Comparison of ENCODE assay signal across 9 mouse cellular contexts in the genomic region with DNA sequence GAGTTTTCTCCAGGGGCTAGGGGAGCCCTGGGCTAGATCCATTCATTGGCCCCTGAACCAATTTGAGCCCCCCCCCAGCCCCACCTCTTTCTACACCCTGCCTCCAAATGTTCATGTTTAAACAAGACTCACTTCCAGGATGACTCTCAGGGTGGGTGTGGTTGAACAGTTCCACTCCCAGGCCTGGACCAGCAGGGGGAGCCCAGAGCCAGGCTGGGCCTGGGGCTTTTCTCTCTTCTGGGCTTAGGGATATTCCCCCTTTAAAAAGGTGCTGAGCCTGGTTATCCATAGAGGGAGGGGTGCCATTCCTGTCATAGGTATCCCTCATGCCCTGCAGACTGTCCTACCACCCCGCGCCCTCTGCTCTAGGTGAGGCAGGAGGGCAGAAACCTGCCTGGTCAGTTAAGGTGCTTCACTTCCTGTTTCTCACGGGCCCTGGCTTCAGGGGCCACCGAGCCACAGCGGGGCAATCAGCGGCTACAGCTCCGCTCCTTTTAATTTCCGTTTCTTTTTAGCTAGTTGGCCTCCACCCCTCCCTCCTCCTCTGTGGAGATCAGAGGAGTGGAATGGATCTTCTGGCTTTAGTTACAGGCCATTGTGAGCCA. TPM values are rescaled to one million over a fixed set of nuclear protein-coding genes. Genes with fewer than 3 reads are reported as not detected.
DNase-seq lines count a peak whose midpoint lies in the region; ATAC-seq and TF ChIP-seq lines count a peak whose summit lies in the region.
"Had no signal": no experiment of that assay in that cellular context is flagged by ENCODE, and none has a peak within 500 bp of the region (broad histone marks: within the 10 kb centered on the region; RNA-seq: fewer than 3 reads in every experiment).

No protein-coding gene starts in this region.

- H3K36me3 ChIP-seq in embryonic facial prominence, embryonic 11.5 days (replicated peaks; ENCODE audit: control insufficient read depth, insufficient read depth, low read depth, low read length) = no peaks in the 10 kb centered on the region
- no peaks in the 10 kb centered on the region for H3K36me3 ChIP-seq in embryonic facial prominence, embryonic 10.5 days (replicated peaks)
- no peaks in the 10 kb centered on the region for H3K36me3 ChIP-seq in lung, postnatal 0 days (ENCODE audit: insufficient read depth, low read length)

- no peaks in the 10 kb centered on the region; the same call in 1 of the 2 replicates for H3K4me1 ChIP-seq in embryonic facial prominence, embryonic 11.5 days (ENCODE audit: control insufficient read depth, insufficient read depth, low read length)
- H3K4me1 ChIP-seq in embryonic facial prominence, embryonic 10.5 days = peaks cover 28% of the 10 kb centered on the region
- no peaks in the 10 kb centered on the region for H3K4me1 ChIP-seq in lung, postnatal 0 days (ENCODE audit: insufficient read depth, low read depth, low read length)

- no peaks in the 10 kb centered on the region for H3K27me3 ChIP-seq in embryonic facial prominence, embryonic 11.5 days (ENCODE audit: control insufficient read depth, insufficient read depth, low read length)
- peaks cover 58% of the 10 kb centered on the region for H3K27me3 ChIP-seq in embryonic facial prominence, embryonic 10.5 days (replicated peaks; ENCODE audit: low read depth, poor library complexity, severe bottlenecking)
- H3K27me3 ChIP-seq in lung, postnatal 0 days (replicated peaks; ENCODE audit: insufficient read depth, low read length) = no peaks in the 10 kb centered on the region

- DNase-seq in embryonic facial prominence, embryonic 11.5 days (ENCODE audit: low spot score) = peak; percentile 36
- no peak for DNase-seq in embryonic facial prominence, embryonic 10.5 days (ENCODE audit: low spot score)
- DNase-seq in lung, postnatal 0 days (ENCODE audit: low spot score) = peak; percentile 63
- no peak for DNase-seq in lung, postnatal 10 days
- DNase-seq in naive thymus-derived CD4-positive, alpha-beta T cell, adult 2 months (ENCODE audit: low read depth) = peak; percentile 23
- DNase-seq in ovary, postnatal 14 days (ENCODE audit: low spot score) = no peak
- no peak for DNase-seq in neural tube, embryonic 10.5 days (ENCODE audit: extremely low spot score, low spot score)
- DNase-seq: heart, postnatal 14 days had no signal

- no peak overlapping the region for H3K4me2 ChIP-seq in embryonic facial prominence, embryonic 11.5 days (ENCODE audit: low read depth, low read length)
- no peak overlapping the region for H3K4me2 ChIP-seq in lung, postnatal 0 days (replicated peaks; ENCODE audit: low read depth, low read length)

- H3K9me3 ChIP-seq in embryonic facial prominence, embryonic 11.5 days (replicated peaks; ENCODE audit: control insufficient read depth, low read length) = no peaks in the 10 kb centered on the region
- no peaks in the 10 kb centered on the region for H3K9me3 ChIP-seq in embryonic facial prominence, embryonic 10.5 days
- no peaks in the 10 kb centered on the region for H3K9me3 ChIP-seq in lung, postnatal 0 days (ENCODE audit: low read length)

- TF ChIP-seq CTCF in lung, postnatal 0 days (IDR thresholded peaks at IDR 0.05) = peak; percentile 73

- H3K9ac ChIP-seq in embryonic facial prominence, embryonic 11.5 days (replicated peaks; ENCODE audit: low read length) = no peak overlapping the region
- H3K9ac ChIP-seq in lung, postnatal 0 days (replicated peaks; ENCODE audit: low read depth) = no peak overlapping the region

- WGBS in embryonic facial prominence, embryonic 11.5 days = 49% methylated on average over 8 of the region's 8 CpGs
- 44% methylated on average over 8 of the region's 8 CpGs for WGBS in embryonic facial prominence, embryonic 10.5 days
- WGBS in lung, postnatal 0 days = 8% methylated on average over 8 of the region's 8 CpGs

- no peak for TF ChIP-seq EP300 in lung, postnatal 0 days (IDR thresholded peaks at IDR 0.05)

- no peak for ATAC-seq in embryonic facial prominence, embryonic 11.5 days (replicated peaks; ENCODE audit: insufficient number of reproducible peaks, low FRiP score, low TSS enrichment, low read depth)
- ATAC-seq in lung, postnatal 0 days = peak; percentile 43
- peak; percentile 68 for ATAC-seq in common myeloid progenitor, adult 5-6 weeks (replicated peaks; ENCODE audit: low read depth, poor library complexity, severe bottlenecking)

- no peak overlapping the region for H3K27ac ChIP-seq in embryonic facial prominence, embryonic 11.5 days (replicated peaks; ENCODE audit: low read depth, low read length)
- no peak overlapping the region for H3K27ac ChIP-seq in embryonic facial prominence, embryonic 10.5 days (replicated peaks)
- no peak overlapping the region for H3K27ac ChIP-seq in lung, postnatal 0 days (ENCODE audit: low read length)

- no peak overlapping the region for H3K4me3 ChIP-seq in embryonic facial prominence, embryonic 11.5 days (ENCODE audit: low read depth, low read length)
- no peak overlapping the region for H3K4me3 ChIP-seq in embryonic facial prominence, embryonic 10.5 days
- no peak overlapping the region for H3K4me3 ChIP-seq in lung, postnatal 0 days (ENCODE audit: low read depth, low read length)

RNA-seq across cellular contexts. Expression of a gene that starts 49.6 kb away (rescaled TPM):
- 5.7 and 6.9 TPM in 2 replicates for polyA plus RNA-seq in embryonic facial prominence, embryonic 11.5 days (2014; fragmentation: Nextera tagmentation; extraction: Ambion mirVana)
- polyA plus RNA-seq in embryonic facial prominence, embryonic 10.5 days (2016; fragmentation: Nextera tagmentation; extraction: Ambion mirVana) = 3.8 and 6.9 TPM in 2 replicates
- 34.9 and 48.8 TPM in 2 replicates for polyA plus RNA-seq in lung, postnatal 0 days (2015; fragmentation: Nextera tagmentation; extraction: Ambion mirVana)
- total RNA-seq in common myeloid progenitor, adult 5-6 weeks (2017) = 0.09 and 1.4 TPM in 2 replicates

Comparison
In these comparisons a context has a peak if more than half of its experiments do, and no peak if none do; other contexts are left out.
1. DNase-seq: peak in embryonic facial prominence, embryonic 11.5 days (single experiment), lung, postnatal 0 days (single experiment) and naive thymus-derived CD4-positive, alpha-beta T cell, adult 2 months (single experiment); none in embryonic facial prominence, embryonic 10.5 days (single experiment), lung, postnatal 10 days (single experiment), ovary, postnatal 14 days (single experiment) and neural tube, embryonic 10.5 days (single experiment).